Mouse (Mus musculus) heart, embryonic 10.5 days (tissue): ENCODE data around the gene Tmub1. TPM values are rescaled to one million over a fixed set of nuclear protein-coding genes. Genes with fewer than 3 reads are reported as not detected.
A peak's percentile ranks its signal among the peaks of the same experiment; 100 is the strongest.

Experiments used
- DNase-seq: peaks from one replicate; pipeline ENCODE4 v3.0.0-alpha.2; 2017; ENCODE audit warnings: low spot score
- H3K27ac ChIP-seq: fragments of 300-500 bp; sonication (generic); 2 replicates; pipeline ENCODE4 v1.5.1; 2016; ENCODE audit warnings: mild to moderate bottlenecking
- H3K27me3 ChIP-seq: fragments of 300-500 bp; sonication (generic); 2 replicates; pipeline ENCODE4 v1.6.1; 2016; ENCODE audit warnings: mild to moderate bottlenecking; ENCODE audit not compliant: poor library complexity, insufficient read depth, severe bottlenecking
- H3K36me3 ChIP-seq: fragments of 300-500 bp; sonication (generic); 2 replicates; pipeline ENCODE4 v1.6.1; 2016; ENCODE audit warnings: mild to moderate bottlenecking, moderate library complexity
- H3K4me1 ChIP-seq: fragments of 300-500 bp; sonication (generic); 2 replicates; pipeline ENCODE4 v1.6.1; 2016; ENCODE audit warnings: mild to moderate bottlenecking
- H3K4me3 ChIP-seq: fragments of 300-500 bp; sonication (generic); 2 replicates; pipeline ENCODE4 v1.5.1; 2016; ENCODE audit warnings: mild to moderate bottlenecking, moderate library complexity
- H3K9me3 ChIP-seq: fragments of 300-500 bp; sonication (generic); 2 replicates; pipeline ENCODE4 v1.6.1; 2016; ENCODE audit warnings: mild to moderate bottlenecking, moderate library complexity
- WGBS: fragments of 180-500 bp; shearing (Covaris S2); methylation state at CpG from one replicate; pipeline ENCODE4 v1.1.7; 2016; 5-methylcytosine and 5-hydroxymethylcytosine counted together
- polyA plus RNA-seq: library from polyadenylated mRNA; unstranded; fragments of >200 nt; fragmentation: Nextera tagmentation; extraction: Ambion mirVana; gene quantifications from 2 replicates; pipeline ENCODE4 v1.2.1, GENCODE M21; 2016

The Tmub1 gene
- 21.3 and 22.3 TPM in 2 replicates for polyA plus RNA-seq

- peak; percentile 96 for DNase-seq
- Histone ChIP-seq H3K9me3 (no peaks in the 10 kb centered on the region), H3K36me3 (peaks cover 13% of the 10 kb centered on the region), H3K4me3 (peak within 1 kb of the TSS; percentile 78), H3K27ac (peak within 1 kb of the TSS; percentile 88), H3K4me1 (peaks cover 46% of the 10 kb centered on the region), H3K27me3 (no peaks in the 10 kb centered on the region)
- WGBS: 2% methylated on average over 34 of the region's 34 CpGs
These were observed at the start of gene Tmub1 for GRCm38 (mm10) chr5:24447624-24448298. Gene Tmub1 (minus strand): TSS chr5:24447854.

- no peak for DNase-seq
- 71% methylated on average over 6 of the region's 6 CpGs for WGBS
- no peak overlapping the region for H3K4me3 ChIP-seq
- peaks cover 26% of the 10 kb centered on the region for H3K4me1 ChIP-seq
- peaks cover 98% of the 10 kb centered on the region for H3K36me3 ChIP-seq
- H3K27ac ChIP-seq: peak overlapping the region; percentile 31; the same call in 1 of the 2 replicates
- no peaks in the 10 kb centered on the region for H3K27me3 ChIP-seq
- no peaks in the 10 kb centered on the region for H3K9me3 ChIP-seq
These were observed 49.1 kb upstream of the Tmub1 start for GRCm38 (mm10) chr5:24496756-24497155.

DNA sequence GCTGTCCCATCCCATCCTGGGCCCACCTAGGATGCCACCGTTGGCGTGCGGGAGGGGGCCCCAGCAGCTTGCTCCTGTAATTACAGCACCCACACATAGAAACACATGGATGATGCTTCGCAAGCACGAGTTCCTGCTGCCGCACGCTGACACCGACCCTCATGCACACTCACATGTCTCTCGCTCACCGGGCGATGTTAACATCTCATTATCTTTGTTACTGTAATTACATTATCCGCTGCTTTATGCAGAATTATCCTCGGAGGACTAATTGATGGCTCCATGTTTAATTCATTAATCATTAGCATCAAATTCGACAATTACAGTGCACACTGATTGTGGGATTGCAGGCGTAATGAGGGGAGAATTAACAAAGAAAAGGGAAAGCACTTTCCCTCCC lies 47.4 kb upstream of the Tmub1 start:
- peaks cover 21% of the 10 kb centered on the region for H3K4me1 ChIP-seq
- WGBS: 91% methylated on average over 15 of the region's 15 CpGs
- no peaks in the 10 kb centered on the region for H3K9me3 ChIP-seq
- no peaks in the 10 kb centered on the region for H3K27me3 ChIP-seq
- no peak overlapping the region for H3K27ac ChIP-seq
- no peak for DNase-seq
- H3K36me3 ChIP-seq: peaks cover 97% of the 10 kb centered on the region
- H3K4me3 ChIP-seq: no peak overlapping the region

DNA sequence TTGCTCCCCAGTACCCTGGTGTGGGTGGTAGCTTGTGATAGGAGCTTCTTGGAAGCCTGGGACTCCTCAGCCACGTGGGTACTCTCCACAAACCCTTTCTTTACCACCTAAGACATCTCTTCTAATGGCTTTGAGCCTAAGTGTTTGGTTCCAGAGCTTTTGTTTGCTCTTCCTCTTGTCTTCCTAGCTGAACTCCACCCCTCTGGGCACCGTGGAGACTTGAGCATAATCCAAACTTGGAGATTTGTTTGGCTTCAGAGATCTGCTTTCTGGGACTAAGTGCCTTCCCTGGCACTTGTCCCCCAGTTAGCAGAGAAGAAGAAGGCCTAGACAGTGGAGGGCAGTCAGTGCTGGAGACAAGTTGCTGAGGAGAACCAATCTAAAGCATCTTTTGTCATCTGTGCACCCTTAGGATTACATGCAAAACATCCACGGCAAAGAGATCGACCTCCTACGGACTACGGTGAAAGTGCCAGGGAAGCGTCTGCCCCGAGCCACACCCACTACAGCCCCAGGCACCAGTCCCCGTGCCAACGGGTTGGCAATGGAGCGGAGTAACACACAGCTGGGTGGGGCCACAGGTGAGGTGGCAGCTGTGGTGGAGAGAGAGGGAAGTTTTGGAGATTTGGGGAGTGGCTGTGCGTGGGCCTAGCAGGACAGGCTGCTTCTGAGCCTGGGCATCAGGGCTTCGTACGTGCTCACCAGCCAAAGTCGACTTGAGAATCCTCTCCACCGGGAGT lies 45.1 kb upstream of the Tmub1 start:
- DNase-seq: no peak
- no peak overlapping the region for H3K27ac ChIP-seq
- 87% methylated on average over 16 of the region's 16 CpGs for WGBS
- H3K4me1 ChIP-seq: peaks cover 14% of the 10 kb centered on the region
- no peaks in the 10 kb centered on the region for H3K27me3 ChIP-seq
- no peaks in the 10 kb centered on the region for H3K9me3 ChIP-seq
- H3K36me3 ChIP-seq: peaks cover 97% of the 10 kb centered on the region
- no peak overlapping the region for H3K4me3 ChIP-seq

DNA sequence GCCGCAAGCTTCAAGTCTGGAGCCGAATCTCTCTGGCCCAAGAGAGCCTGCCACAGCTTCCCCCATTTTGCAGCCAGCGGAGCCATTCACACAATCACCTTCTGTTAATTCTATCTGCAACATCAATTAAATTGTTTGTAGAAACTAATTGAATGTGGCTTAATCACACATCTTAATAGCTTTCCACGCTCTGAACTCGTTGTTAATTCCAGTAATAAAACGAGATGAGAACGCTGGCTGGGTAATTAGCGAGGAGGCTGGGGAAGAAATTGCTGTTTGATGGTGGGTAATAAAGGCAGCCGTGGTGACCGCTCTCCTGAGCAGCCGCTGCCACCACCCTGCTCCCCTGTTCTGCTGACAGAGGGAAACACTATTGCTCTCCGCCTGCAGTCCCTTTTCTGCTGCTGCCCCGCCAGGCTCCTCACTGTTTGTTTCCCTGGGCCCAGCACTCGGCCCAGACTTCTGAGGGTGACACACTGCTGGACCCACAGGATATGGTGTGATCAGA lies 42.8 kb upstream of the Tmub1 start:
- 87% methylated on average over 14 of the region's 14 CpGs for WGBS
- 0 out of 2 replicates have a peak, but pooled peaks cover under 1% of the 10 kb centered on the region for H3K27me3 ChIP-seq
- no peak overlapping the region for H3K4me3 ChIP-seq
- H3K36me3 ChIP-seq: peaks cover 90% of the 10 kb centered on the region
- H3K9me3 ChIP-seq: no peaks in the 10 kb centered on the region
- H3K27ac ChIP-seq: no peak overlapping the region
- DNase-seq: no peak
- H3K4me1 ChIP-seq: peaks cover 10% of the 10 kb centered on the region

DNA sequence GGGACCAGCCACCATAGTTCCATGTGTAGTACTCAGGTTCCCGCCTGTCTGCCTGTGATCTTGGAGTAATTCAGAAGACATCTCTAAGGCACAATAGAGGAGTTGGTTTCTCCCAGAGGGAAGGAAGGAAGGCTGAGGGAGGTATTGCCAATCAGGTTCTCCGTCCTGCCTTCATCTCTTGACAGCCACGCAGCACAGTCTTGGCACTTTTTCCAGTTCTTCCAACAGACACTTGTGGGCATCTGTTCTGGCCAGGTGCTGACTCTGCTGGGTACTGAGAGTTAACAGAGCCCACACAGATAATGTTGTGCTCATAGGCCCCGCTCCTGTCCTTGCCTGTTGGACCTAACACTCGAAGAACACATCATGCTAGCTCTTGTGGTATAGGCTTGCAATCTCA lies 39.1 kb upstream of the Tmub1 start:
- peaks cover 80% of the 10 kb centered on the region for H3K36me3 ChIP-seq
- H3K4me3 ChIP-seq: no peak overlapping the region
- peaks cover 40% of the 10 kb centered on the region for H3K4me1 ChIP-seq
- H3K27ac ChIP-seq: no peak overlapping the region
- peaks cover 14% of the 10 kb centered on the region; the same call in 1 of the 2 replicates for H3K27me3 ChIP-seq
- no peaks in the 10 kb centered on the region for H3K9me3 ChIP-seq
- no peak for DNase-seq
- WGBS: 82% methylated on average over 5 of the region's 5 CpGs

DNA sequence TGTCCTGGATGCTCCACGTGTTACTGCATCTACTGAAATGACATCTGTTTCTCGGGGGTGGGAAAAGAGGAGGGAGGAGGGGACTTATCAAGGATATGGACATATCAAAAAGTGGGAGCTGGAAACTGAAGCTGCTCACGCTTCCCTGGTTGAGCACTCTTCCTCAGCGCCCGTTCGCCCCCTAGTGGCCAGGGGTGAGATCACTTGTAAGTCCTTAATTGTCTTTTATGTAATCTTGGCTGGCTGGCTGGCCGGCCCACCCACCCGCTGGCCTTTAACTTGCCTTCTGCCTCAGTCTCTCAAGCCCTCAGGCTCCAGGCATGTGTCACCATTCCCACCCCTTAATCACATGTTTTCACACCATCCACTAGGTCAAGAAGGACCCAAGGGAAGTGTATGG lies 38.4 kb upstream of the Tmub1 start:
- Histone ChIP-seq H3K36me3 (peaks cover 80% of the 10 kb centered on the region), H3K27me3 (peaks cover 16% of the 10 kb centered on the region; the same call in 1 of the 2 replicates), H3K4me1 (peaks cover 46% of the 10 kb centered on the region), H3K4me3 (no peak overlapping the region), H3K9me3 (no peaks in the 10 kb centered on the region), H3K27ac (no peak overlapping the region)
- peak; percentile 90 for DNase-seq
- 1% methylated on average over 8 of the region's 8 CpGs for WGBS

GRCm38 (mm10) chr5:24484963-24485362 lies 37.3 kb upstream of the Tmub1 start:
- Histone ChIP-seq H3K27ac (peak overlapping the region; percentile 42), H3K9me3 (no peaks in the 10 kb centered on the region), H3K27me3 (peaks cover 16% of the 10 kb centered on the region; the same call in 1 of the 2 replicates), H3K4me3 (peak overlapping the region; percentile 49), H3K4me1 (peaks cover 47% of the 10 kb centered on the region), H3K36me3 (peaks cover 80% of the 10 kb centered on the region)
- WGBS: 16% methylated on average over 22 of the region's 22 CpGs
- no peak for DNase-seq

- 28% methylated on average over 11 of the region's 11 CpGs for WGBS
- Histone ChIP-seq H3K27ac (no peak overlapping the region), H3K4me3 (no peak overlapping the region), H3K9me3 (no peaks in the 10 kb centered on the region), H3K36me3 (peaks cover 80% of the 10 kb centered on the region), H3K4me1 (peaks cover 52% of the 10 kb centered on the region), H3K27me3 (peaks cover 16% of the 10 kb centered on the region; the same call in 1 of the 2 replicates)
- peak; percentile 92 for DNase-seq
These were observed 35.7 kb upstream of the Tmub1 start for GRCm38 (mm10) chr5:24483326-24483725.

- H3K27ac ChIP-seq: peak overlapping the region; percentile 37; the same call in 1 of the 2 replicates
These were observed 34.8 kb upstream of the Tmub1 start for GRCm38 (mm10) chr5:24482247-24483079.

DNA sequence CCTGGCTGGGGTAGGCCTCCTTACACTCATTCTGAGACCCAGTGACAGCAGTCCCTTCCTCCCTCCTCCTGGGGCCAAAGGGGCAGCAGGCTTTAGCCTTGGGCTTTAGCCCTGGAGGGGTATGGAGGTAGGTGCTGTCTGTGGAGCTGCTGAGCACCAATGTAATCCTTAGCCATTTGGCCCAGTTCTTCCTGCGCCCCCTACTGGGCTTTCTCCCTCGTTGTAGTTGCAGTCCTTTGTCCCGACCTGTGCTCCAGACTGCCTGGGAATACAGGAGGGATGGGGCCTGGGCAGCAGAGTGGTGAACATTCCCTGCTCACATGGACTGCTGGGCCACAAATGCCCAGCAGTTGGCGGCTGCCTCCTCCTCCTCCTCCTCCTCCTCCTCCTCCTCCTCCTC lies 34.0 kb upstream of the Tmub1 start:
- H3K9me3 ChIP-seq: no peaks in the 10 kb centered on the region
- peaks cover 80% of the 10 kb centered on the region for H3K36me3 ChIP-seq
- peak overlapping the region; percentile 17; the same call in 1 of the 2 replicates for H3K27ac ChIP-seq
- H3K4me3 ChIP-seq: no peak overlapping the region
- 3% methylated on average over 4 of the region's 4 CpGs for WGBS
- H3K4me1 ChIP-seq: peaks cover 52% of the 10 kb centered on the region
- peaks cover 16% of the 10 kb centered on the region; the same call in 1 of the 2 replicates for H3K27me3 ChIP-seq
- DNase-seq: peak; percentile 87

More at GRCm38 (mm10) chr5:24482247-24483079, 34.8 kb upstream of the Tmub1 start:
- 53% methylated on average over 41 of the region's 41 CpGs for WGBS
- Histone ChIP-seq H3K4me1 (peaks cover 52% of the 10 kb centered on the region), H3K9me3 (no peaks in the 10 kb centered on the region), H3K4me3 (no peak overlapping the region), H3K36me3 (peaks cover 80% of the 10 kb centered on the region), H3K27me3 (peaks cover 16% of the 10 kb centered on the region; the same call in 1 of the 2 replicates)
- DNase-seq: no peak

- Histone ChIP-seq H3K27ac (no peak overlapping the region), H3K9me3 (no peaks in the 10 kb centered on the region), H3K4me3 (no peak overlapping the region), H3K36me3 (peaks cover 69% of the 10 kb centered on the region), H3K4me1 (peaks cover 59% of the 10 kb centered on the region), H3K27me3 (peaks cover 14% of the 10 kb centered on the region; the same call in 1 of the 2 replicates)
- 94% methylated on average over 9 of the region's 9 CpGs for WGBS
- no peak for DNase-seq
These were observed 30.3 kb upstream of the Tmub1 start for GRCm38 (mm10) chr5:24477909-24478308.
